Mouse (Mus musculus): ENCODE results near the gene Ensa. TPM values are rescaled to one million over a fixed set of nuclear protein-coding genes. Genes with fewer than 3 reads are reported as not detected.

The Ensa gene
- 85.1 and 94.3 TPM in 2 replicates for polyA plus RNA-seq (2014; fragmentation: Nextera tagmentation; extraction: Ambion mirVana)

GRCm38 (mm10) chr3:95624628-95625503 lies at the start of gene Ensa:
Ensa (plus strand) TSS chr3:95624993.
- ATAC-seq (replicated peaks; ENCODE audit: low FRiP score), result peak; percentile 99
- no peaks in the 10 kb centered on the region for H3K9me3 ChIP-seq (ENCODE audit: control insufficient read depth, low read length)
- peak within 1 kb of the TSS; percentile 67 for H3K9ac ChIP-seq (ENCODE audit: low read length)
- H3K27ac ChIP-seq (ENCODE audit: low read depth, low read length), result peak within 1 kb of the TSS; percentile 51
- peaks cover 12% of the 10 kb centered on the region for H3K36me3 ChIP-seq (ENCODE audit: control insufficient read depth, insufficient read depth, low read length)
- peak within 1 kb of the TSS; percentile 77 for H3K4me2 ChIP-seq (ENCODE audit: low read depth, low read length, severe bottlenecking)
- H3K27me3 ChIP-seq (ENCODE audit: control insufficient read depth, insufficient read depth, low read length), result no peaks in the 10 kb centered on the region
- DNase-seq (ENCODE audit: low spot score), result peak; percentile 97
- under 1% methylated on average over 44 of the region's 44 CpGs for WGBS
- H3K4me3 ChIP-seq (ENCODE audit: low read depth, low read length), result peak within 1 kb of the TSS; percentile 60
- peaks cover 5% of the 10 kb centered on the region; the same call in 1 of the 2 replicates for H3K4me1 ChIP-seq (replicated peaks; ENCODE audit: control insufficient read depth, insufficient read depth, low read length)

- Histone ChIP-seq H3K27ac (ENCODE audit: low read depth, low read length) (peak overlapping the region; percentile 71), H3K4me3 (ENCODE audit: low read depth, low read length) (peak overlapping the region; percentile 25), H3K9ac (ENCODE audit: low read length) (peak overlapping the region; percentile 39; the same call in 1 of the 2 replicates), H3K4me2 (ENCODE audit: low read depth, low read length, severe bottlenecking) (peak overlapping the region; percentile 50), H3K9me3 (ENCODE audit: control insufficient read depth, low read length) (no peaks in the 10 kb centered on the region), H3K27me3 (ENCODE audit: control insufficient read depth, insufficient read depth, low read length) (no peaks in the 10 kb centered on the region), H3K4me1 (replicated peaks; ENCODE audit: control insufficient read depth, insufficient read depth, low read length) (no peaks in the 10 kb centered on the region), H3K36me3 (ENCODE audit: control insufficient read depth, insufficient read depth, low read length) (peaks cover 3% of the 10 kb centered on the region; the same call in 1 of the 2 replicates)
- WGBS, result 54% methylated on average over 8 of the region's 8 CpGs
- no peak; the same call in 1 of the 2 replicates for ATAC-seq (replicated peaks; ENCODE audit: low FRiP score)
- no peak for DNase-seq (ENCODE audit: low spot score)
Measured at GRCm38 (mm10) chr3:95587754-95588603, 36.8 kb upstream of the Ensa start.

- under 1% methylated on average over 12 of the region's 12 CpGs for WGBS
- peak; percentile 100 for ATAC-seq (replicated peaks; ENCODE audit: low FRiP score)
- peak within 1 kb of the TSS; percentile 50 for H3K4me2 ChIP-seq (ENCODE audit: low read depth, low read length, severe bottlenecking)
Measured at GRCm38 (mm10) chr3:95588604-95589086, 36.1 kb upstream of the Ensa start, which contains the start of gene Golph3l. Golph3l (plus strand) TSS chr3:95588934.

GRCm38 (mm10) chr3:95598734-95599133 lies 26.1 kb upstream of the Ensa start:
- Histone ChIP-seq H3K27me3 (ENCODE audit: control insufficient read depth, insufficient read depth, low read length) (no peaks in the 10 kb centered on the region), H3K9ac (ENCODE audit: low read length) (no peak overlapping the region), H3K4me3 (ENCODE audit: low read depth, low read length) (no peak overlapping the region), H3K9me3 (ENCODE audit: control insufficient read depth, low read length) (no peaks in the 10 kb centered on the region), H3K27ac (ENCODE audit: low read depth, low read length) (no peak overlapping the region), H3K4me2 (ENCODE audit: low read depth, low read length, severe bottlenecking) (no peak overlapping the region), H3K4me1 (replicated peaks; ENCODE audit: control insufficient read depth, insufficient read depth, low read length) (no peaks in the 10 kb centered on the region), H3K36me3 (ENCODE audit: control insufficient read depth, insufficient read depth, low read length) (no peaks in the 10 kb centered on the region; the same call in none of the 2 replicates)
- DNase-seq (ENCODE audit: low spot score) (no peak), ATAC-seq (replicated peaks; ENCODE audit: low FRiP score) (no peak)

More at GRCm38 (mm10) chr3:95588604-95589086, 36.1 kb upstream of the Ensa start, which contains the start of gene Golph3l:
- Histone ChIP-seq H3K4me1 (replicated peaks; ENCODE audit: control insufficient read depth, insufficient read depth, low read length) (no peaks in the 10 kb centered on the region), H3K9ac (ENCODE audit: low read length) (peak within 1 kb of the TSS; percentile 57; the same call in 1 of the 2 replicates), H3K27me3 (ENCODE audit: control insufficient read depth, insufficient read depth, low read length) (no peaks in the 10 kb centered on the region), H3K27ac (ENCODE audit: low read depth, low read length) (peak within 1 kb of the TSS; percentile 71), H3K4me3 (ENCODE audit: low read depth, low read length) (peak within 1 kb of the TSS; percentile 46), H3K36me3 (ENCODE audit: control insufficient read depth, insufficient read depth, low read length) (peaks cover 3% of the 10 kb centered on the region; the same call in 1 of the 2 replicates), H3K9me3 (ENCODE audit: control insufficient read depth, low read length) (no peaks in the 10 kb centered on the region)
- DNase-seq (ENCODE audit: low spot score), result peak; percentile 91

GRCm38 (mm10) chr3:95601287-95601686 lies 23.5 kb upstream of the Ensa start:
- DNase-seq (ENCODE audit: low spot score) (no peak), ATAC-seq (replicated peaks; ENCODE audit: low FRiP score) (no peak)
- Histone ChIP-seq H3K4me3 (ENCODE audit: low read depth, low read length) (no peak overlapping the region), H3K9ac (ENCODE audit: low read length) (no peak overlapping the region), H3K27me3 (ENCODE audit: control insufficient read depth, insufficient read depth, low read length) (no peaks in the 10 kb centered on the region), H3K9me3 (ENCODE audit: control insufficient read depth, low read length) (no peaks in the 10 kb centered on the region), H3K4me2 (ENCODE audit: low read depth, low read length, severe bottlenecking) (no peak overlapping the region), H3K36me3 (ENCODE audit: control insufficient read depth, insufficient read depth, low read length) (no peaks in the 10 kb centered on the region), H3K27ac (ENCODE audit: low read depth, low read length) (no peak overlapping the region), H3K4me1 (replicated peaks; ENCODE audit: control insufficient read depth, insufficient read depth, low read length) (no peaks in the 10 kb centered on the region)
- WGBS, result 94% methylated on average over 3 of the region's 3 CpGs

- H3K4me2 ChIP-seq (ENCODE audit: low read depth, low read length, severe bottlenecking), result no peak overlapping the region
- 95% methylated on average over 3 of the region's 3 CpGs for WGBS
- H3K9ac ChIP-seq (ENCODE audit: low read length), result no peak overlapping the region
- DNase-seq (ENCODE audit: low spot score) (no peak), ATAC-seq (replicated peaks; ENCODE audit: low FRiP score) (no peak)
- H3K4me1 ChIP-seq (replicated peaks; ENCODE audit: control insufficient read depth, insufficient read depth, low read length), result no peaks in the 10 kb centered on the region
- no peaks in the 10 kb centered on the region for H3K9me3 ChIP-seq (ENCODE audit: control insufficient read depth, low read length)
- H3K27me3 ChIP-seq (ENCODE audit: control insufficient read depth, insufficient read depth, low read length), result no peaks in the 10 kb centered on the region
- H3K27ac ChIP-seq (ENCODE audit: low read depth, low read length), result no peak overlapping the region
- H3K36me3 ChIP-seq (ENCODE audit: control insufficient read depth, insufficient read depth, low read length), result peaks cover 3% of the 10 kb centered on the region; the same call in 1 of the 2 replicates
- H3K4me3 ChIP-seq (ENCODE audit: low read depth, low read length), result no peak overlapping the region
Measured at GRCm38 (mm10) chr3:95606096-95606495, 18.7 kb upstream of the Ensa start.

GRCm38 (mm10) chr3:95609195-95609594 lies 15.6 kb upstream of the Ensa start:
- Histone ChIP-seq H3K4me3 (ENCODE audit: low read depth, low read length) (no peak overlapping the region), H3K27ac (ENCODE audit: low read depth, low read length) (no peak overlapping the region), H3K4me1 (replicated peaks; ENCODE audit: control insufficient read depth, insufficient read depth, low read length) (no peaks in the 10 kb centered on the region), H3K27me3 (ENCODE audit: control insufficient read depth, insufficient read depth, low read length) (no peaks in the 10 kb centered on the region), H3K36me3 (ENCODE audit: control insufficient read depth, insufficient read depth, low read length) (peaks cover 3% of the 10 kb centered on the region; the same call in 1 of the 2 replicates), H3K4me2 (ENCODE audit: low read depth, low read length, severe bottlenecking) (no peak overlapping the region), H3K9me3 (ENCODE audit: control insufficient read depth, low read length) (no peaks in the 10 kb centered on the region), H3K9ac (ENCODE audit: low read length) (no peak overlapping the region)
- WGBS, result 78% methylated on average over 3 of the region's 3 CpGs
- ATAC-seq (replicated peaks; ENCODE audit: low FRiP score), result no peak
- DNase-seq (ENCODE audit: low spot score), result no peak

- Histone ChIP-seq H3K9me3 (ENCODE audit: control insufficient read depth, low read length) (no peaks in the 10 kb centered on the region), H3K9ac (ENCODE audit: low read length) (no peak overlapping the region), H3K27ac (ENCODE audit: low read depth, low read length) (no peak overlapping the region), H3K4me2 (ENCODE audit: low read depth, low read length, severe bottlenecking) (no peak overlapping the region), H3K4me3 (ENCODE audit: low read depth, low read length) (no peak overlapping the region), H3K27me3 (ENCODE audit: control insufficient read depth, insufficient read depth, low read length) (no peaks in the 10 kb centered on the region), H3K36me3 (ENCODE audit: control insufficient read depth, insufficient read depth, low read length) (no peaks in the 10 kb centered on the region; the same call in 1 of the 2 replicates), H3K4me1 (replicated peaks; ENCODE audit: control insufficient read depth, insufficient read depth, low read length) (no peaks in the 10 kb centered on the region)
- DNase-seq (ENCODE audit: low spot score) (no peak), ATAC-seq (replicated peaks; ENCODE audit: low FRiP score) (no peak)
- WGBS, result 90% methylated on average over 1 of the region's 1 CpGs
Measured at GRCm38 (mm10) chr3:95613996-95614395, 10.8 kb upstream of the Ensa start.
